Mouse (Mus musculus) inflammation-experienced regulatory T-cells, adult 6 months (primary cell): ENCODE results near the gene Apobec2. TPM values are rescaled to one million over a fixed set of nuclear protein-coding genes. Genes with fewer than 3 reads are reported as not detected.
"Not testable (repeated sequence)": the region's sequence is repeated elsewhere in the genome, so short reads cannot be mapped to it uniquely, and the experiment has no call there.

Experiments
- ATAC-seq: one replicate; pipeline ENCODE4 v1.8.0; 2017
- polyA plus RNA-seq, 3 experiments: library from polyadenylated mRNA; unstranded; fragments of 100-300 nt; shearing (Covaris generic); gene quantifications; one replicate each; pipeline ENCODE4 v1.2.1; 2017

The Apobec2 gene
- polyA plus RNA-seq, result 1 to 10 TPM; 1.8 to 5.7 (median 2.2) TPM

DNA sequence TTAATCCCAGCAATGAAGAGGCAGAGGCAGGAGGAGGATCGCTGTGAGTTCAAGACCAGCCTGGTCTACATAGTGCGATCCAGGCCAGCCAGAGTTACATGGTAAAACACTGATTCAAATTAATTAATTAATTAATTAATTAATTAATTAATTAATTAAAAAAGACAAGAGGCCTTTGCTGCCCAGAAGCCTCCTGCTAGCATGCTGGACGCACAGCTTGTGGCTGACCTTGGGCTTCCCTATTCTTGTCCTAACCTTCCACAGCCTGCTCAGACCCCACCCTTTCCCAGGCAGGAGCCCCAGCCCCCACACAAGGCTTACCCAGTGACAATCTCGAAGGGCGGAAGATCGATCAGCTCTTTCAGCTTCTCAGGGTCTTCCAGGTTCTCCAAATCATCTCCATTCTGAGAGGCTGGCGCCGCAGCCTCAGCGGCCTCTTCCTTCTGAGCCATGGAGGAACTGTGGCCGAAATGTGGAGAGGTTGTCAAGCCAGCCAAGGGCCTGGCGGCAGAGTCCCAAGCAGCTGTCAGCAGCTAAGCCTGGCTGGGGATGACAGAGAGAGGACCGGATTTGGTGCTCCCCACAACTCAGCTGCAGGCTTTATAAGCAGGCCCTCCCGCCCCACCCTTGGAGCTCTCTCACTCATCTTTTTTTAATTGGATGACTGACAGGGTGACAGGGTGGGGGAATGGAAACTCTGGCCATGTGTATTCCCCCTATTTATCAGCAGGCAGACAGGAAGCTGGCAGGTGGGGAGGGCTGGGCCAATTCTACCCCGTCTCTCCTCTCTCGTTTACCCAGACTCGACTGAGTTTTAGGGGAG lies at the start of gene Apobec2:
Gene Apobec2, minus strand, starts transcription at position 773 of the 823 bp plus-strand sequence.
- ATAC-seq, result no peak

- no peak for ATAC-seq
These were observed 47.2 kb upstream of the Apobec2 start for GRCm38 (mm10) chr17:48479952-48480351.

DNA sequence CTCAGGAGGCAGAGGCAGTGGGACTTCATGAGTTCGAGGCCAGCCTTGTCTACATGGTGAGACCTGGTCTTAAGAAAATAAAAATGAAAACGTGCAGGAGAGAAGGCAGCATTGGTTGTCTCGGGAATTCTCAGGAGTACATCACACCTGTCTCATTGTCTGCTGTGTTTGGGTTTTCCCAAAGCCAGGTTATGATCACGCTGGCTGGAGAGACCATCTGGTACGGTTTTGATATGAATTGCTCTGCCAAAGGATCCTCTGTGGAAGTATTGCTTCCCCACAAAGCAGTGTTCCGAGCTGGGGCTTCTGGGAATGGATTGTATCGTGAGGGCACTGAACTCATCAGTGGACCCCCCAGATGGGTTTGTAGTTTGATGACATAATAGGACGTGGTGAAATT lies 42.7 kb upstream of the Apobec2 start:
- ATAC-seq, result no peak

- ATAC-seq, result not testable (repeated sequence)
These were observed 41.6 kb upstream of the Apobec2 start for GRCm38 (mm10) chr17:48474282-48474681.

DNA sequence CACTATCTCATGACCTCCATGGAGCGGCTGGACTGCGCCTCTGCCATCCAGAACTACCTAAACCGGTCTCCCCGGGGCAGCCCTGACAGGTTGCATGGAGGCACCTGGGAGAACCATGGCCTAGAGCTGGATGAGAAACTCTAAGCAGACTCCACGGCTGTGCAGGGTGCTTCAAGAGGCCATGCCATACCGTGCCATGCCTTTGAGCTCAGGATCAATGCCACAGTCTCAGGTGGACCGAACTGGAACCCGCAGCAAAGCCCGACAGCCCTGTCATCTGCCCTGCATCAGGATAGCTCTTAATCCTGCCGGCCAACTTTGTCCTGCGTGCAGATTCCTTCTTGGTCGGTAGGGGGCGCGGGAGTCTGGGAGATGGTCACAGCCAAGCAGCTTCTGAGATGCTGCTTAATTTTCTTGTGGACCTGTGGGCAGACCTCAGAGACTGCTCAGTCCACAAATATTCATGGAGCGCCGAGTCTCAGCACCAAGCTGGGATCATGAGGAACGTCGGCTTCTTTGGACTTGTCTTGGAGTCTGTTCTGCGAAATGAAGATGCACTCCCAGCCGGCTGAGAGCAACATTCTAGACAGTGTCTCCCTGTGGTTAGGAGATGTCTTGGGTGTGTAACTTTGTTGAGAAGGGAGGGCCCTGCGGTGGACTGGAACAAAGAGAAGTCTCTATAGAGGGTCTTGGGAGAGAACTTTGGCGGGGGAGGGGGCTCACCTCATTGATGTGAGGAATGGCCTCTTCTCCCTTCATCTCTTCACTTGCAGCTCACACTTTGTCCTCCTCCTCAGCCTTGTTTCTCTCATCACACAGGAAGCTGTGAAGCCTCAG lies 34.9 kb upstream of the Apobec2 start:
- peak; percentile 60 for ATAC-seq

GRCm38 (mm10) chr17:48466769-48467394 lies 34.2 kb upstream of the Apobec2 start:
- no peak for ATAC-seq

DNA sequence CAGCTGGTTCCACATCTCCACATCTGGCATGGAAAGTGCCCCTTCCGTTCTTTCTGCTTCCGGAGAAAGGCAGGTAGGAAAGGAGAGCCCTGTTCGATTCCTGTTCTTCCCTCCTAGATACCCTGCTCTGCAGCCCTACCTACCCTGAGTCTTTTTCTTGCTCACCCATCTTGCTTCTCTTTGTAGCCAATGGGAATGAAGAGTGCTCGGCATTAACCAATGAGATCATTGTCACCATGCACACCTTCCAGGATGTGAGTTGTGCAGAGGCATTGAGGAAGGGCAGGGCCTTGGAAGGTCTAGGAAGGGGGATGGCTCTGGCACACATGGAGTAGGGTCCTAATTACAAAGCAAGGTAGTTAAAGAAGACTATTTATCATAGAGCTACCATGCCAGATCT lies 30.7 kb upstream of the Apobec2 start:
- ATAC-seq, result peak; percentile 69

DNA sequence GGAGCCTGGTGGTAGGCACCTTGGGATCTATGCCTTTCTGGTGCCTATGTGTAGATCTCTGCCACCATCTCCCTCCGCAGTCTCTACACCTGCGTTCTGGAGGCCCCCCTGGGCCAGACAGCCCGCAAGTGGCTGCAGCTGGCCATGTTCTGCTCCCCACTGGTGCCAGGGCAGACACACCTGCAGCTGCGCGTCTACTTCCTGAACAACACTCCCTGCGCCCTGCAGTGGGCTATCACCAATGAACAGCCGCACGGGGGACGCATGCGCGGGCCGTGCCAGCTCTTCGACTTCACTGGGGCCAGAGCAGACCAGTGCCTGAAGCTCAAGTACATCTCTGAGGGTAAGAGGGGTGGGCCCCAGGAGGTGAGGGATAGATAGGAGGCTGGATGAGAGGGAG lies 29.4 kb upstream of the Apobec2 start:
- peak; percentile 75 for ATAC-seq

GRCm38 (mm10) chr17:48457971-48458653 lies 25.4 kb upstream of the Apobec2 start:
- no peak for ATAC-seq

DNA sequence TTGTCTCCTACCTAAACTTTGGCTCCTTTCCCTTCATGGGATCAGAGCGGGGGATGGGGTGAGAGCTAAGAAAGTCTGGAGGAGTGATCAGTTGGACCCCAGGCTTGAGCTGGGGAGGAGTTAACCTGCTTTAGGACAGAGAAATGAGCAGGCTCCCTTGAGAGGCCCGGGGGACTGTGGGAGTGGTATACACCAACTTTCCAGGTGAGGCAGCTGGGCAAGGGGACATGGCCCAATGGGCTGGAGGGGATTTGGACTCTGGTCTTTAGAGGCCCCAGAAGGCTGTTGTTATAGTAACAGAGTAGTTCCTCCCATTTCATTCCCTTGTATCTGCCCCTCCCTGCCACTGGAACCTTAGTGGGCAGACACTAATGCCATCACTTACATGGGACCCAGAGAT lies 23.2 kb upstream of the Apobec2 start:
- no peak for ATAC-seq

GRCm38 (mm10) chr17:48454688-48455087 lies 22.0 kb upstream of the Apobec2 start, which contains the start of gene Unc5cl:
Gene Unc5cl, plus strand, starts transcription at chr17:48454901.
- no peak for ATAC-seq

DNA sequence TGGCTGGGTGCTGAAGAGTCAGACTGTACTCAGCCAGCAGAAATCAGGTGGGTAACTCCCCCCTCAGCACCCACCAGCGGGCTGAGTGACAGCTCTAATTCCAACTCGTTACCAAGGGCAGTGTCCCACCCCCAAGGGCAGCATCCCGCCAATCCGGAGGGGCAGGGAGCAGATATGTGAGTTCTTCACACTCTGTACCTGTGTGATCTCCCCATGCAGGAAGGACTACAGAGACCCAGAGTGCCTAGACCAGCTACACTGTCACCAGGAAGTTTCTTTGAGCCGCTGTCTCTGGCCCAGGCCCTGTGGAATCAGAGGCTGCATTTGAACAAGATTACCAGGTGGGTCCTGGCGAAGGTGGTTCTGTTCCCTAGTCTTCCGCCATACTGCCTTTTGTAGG lies 21.5 kb upstream of the Apobec2 start:
- ATAC-seq, result no peak

DNA sequence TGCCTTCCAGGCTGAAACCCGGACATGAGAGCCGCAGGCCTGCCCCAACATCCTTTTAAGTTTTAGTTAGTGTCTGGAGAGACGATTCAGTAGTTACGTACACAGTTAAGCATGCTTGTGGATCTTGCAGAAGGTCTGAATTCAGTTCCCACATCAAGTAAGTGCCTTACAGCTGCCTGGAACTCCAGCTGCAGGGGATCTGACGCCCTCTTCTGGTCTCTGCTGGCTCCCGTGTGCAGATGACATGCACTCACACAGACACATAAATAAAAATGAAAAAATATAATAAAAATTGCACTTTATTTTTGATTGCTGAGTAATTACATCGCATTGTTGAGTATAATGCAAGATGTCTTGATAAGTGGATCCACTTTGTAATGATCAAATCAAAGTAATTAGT lies 20.8 kb upstream of the Apobec2 start:
- ATAC-seq, result no peak

DNA sequence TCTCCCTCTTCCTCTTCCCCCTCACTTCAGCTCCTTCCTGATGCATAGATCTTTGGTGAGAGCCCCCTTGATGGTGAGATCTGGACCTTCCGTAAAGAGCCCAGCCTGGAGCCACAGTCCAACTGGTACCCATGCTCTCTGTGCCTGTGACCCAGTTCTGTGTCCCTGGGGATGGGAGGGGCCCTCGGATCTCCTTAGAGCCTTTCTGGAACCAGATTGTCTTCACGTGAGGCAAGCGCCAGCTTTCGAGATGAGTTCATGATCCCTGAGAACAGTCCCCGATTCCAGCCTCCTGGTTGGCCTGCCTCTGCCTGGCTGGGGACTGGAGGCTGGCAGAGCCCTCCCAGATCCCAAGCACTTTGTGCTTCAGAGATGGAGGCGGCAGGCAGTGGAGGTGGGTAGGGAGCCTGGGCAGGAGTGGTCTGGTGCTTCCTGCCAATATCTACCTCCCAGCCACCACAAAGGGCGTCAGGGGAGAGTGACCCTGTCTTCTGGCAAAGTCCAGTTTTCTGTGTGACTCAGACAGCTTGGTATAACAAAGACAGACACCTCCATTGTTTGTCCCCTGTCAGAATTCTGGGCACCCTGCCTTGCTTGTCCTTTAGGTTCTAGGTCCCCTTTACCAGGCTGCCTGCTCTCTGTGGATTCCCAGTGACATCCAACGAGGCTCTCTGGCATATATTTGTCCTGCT lies 19.2 kb upstream of the Apobec2 start:
- no peak for ATAC-seq

GRCm38 (mm10) chr17:48451353-48451675 lies 18.6 kb upstream of the Apobec2 start, which contains the start of gene Tspo2:
Gene Tspo2, minus strand, starts transcription at chr17:48451522.
- ATAC-seq, result no peak

GRCm38 (mm10) chr17:48450666-48451352 lies 18.1 kb upstream of the Apobec2 start:
- ATAC-seq, result no peak

- ATAC-seq, result no peak
These were observed 14.9 kb upstream of the Apobec2 start for GRCm38 (mm10) chr17:48447675-48448074.

DNA sequence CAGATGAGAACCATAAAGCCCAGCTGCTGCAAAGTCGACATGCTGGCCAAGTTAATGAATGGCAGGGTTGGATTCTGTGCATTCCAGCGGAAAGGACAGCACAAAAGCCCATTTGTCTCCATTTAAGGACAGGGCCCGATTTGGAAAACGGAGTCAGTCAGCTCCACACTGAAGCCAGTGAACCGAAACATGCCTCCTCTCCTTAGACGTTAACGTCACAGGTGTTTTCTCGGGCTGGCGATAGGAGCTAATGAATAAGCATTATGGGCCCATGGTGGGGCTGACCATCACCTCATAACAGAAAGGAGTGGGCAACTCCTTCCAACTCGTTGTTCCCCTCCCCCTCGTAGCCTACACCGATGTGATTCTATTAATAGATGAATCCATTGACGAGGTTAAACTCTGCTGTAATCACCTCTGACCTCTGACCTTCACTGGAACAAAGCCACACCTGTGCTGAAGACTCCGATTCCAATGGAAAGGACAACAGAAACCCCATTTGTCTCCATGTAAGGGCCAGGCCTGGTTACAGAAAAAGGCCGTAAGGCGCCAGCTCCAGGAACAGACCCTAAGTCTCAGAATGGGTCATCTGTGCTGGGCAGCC lies 10.9 kb upstream of the Apobec2 start:
- no peak for ATAC-seq

- no peak for ATAC-seq
These were observed 10.2 kb upstream of the Apobec2 start for GRCm38 (mm10) chr17:48442745-48443457.

DNA sequence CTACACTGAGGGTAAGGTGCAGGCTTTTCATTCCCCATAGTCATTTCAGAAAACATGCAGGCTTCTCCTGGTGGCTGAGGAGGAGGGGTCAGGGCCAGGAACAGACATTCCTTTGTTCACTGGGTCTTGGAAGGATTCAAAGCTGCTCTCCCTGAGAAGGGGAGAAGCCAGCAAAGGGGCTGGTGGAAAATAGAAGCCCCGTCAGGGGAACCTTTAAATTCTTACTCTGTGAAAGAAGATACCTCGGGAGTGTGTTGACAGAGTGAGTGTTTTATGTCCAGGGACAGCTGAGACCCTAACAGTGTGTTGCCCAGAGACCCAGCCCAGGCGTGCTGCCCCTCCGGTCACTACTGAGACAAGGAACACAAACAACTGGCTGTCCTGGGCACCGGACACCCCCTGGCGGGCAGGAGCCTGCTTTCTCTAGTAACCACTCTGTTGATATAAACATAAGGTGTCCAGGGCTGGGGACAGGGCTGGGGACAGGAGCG lies 4.7 kb upstream of the Apobec2 start:
- ATAC-seq, result no peak
